Mouse (Mus musculus): Measurements from ENCODE around the gene Mmgt2. TPM values are rescaled to one million over a fixed set of nuclear protein-coding genes. Genes with fewer than 3 reads are reported as not detected.
A peak's percentile ranks its signal among the peaks of the same experiment; 100 is the strongest.

Mmgt2 gene
- 42.8 and 53.9 TPM in 2 replicates for polyA plus RNA-seq (2015; fragmentation: Nextera tagmentation; extraction: Ambion mirVana)

DNA sequence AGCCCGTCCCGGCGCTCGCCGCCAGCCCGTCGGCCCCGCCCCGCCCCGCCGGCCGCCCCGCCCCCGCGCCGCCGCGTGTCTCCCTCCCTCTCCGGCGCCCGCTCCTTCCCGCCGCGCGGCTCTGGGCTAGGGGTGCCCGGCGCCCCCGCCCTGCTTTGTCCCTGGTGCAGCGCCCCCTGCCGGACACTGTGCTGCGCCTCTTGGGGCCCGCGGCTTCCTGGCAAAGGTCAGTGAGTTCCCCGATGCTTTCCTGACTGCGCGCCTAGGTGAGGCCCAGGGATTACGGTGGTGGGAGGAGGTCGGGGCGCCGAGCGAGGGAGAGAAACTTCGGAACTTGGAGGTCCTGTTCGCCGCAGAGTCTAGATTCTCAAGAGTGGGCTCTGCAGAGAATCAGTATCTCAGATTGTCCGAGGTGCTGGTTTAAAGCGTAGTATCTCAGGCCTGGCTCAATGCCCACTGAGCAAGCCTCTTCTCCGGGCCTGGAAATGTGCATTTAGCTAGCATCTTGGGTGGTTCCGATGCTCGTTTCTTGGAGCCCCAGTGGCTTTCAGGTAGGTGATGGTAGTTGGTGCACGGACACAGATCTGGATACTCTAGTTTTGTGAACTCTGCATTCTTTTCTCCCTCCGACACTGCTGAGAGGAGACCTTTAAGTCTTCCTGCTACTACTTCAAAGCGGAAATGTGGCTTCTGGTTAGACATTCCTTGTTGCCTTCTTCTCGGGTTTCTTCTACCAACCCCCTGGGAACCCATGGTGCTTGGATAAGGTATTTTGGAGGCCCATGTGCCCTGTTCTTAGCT, at the start of gene Mmgt2:
Gene Mmgt2 (plus strand): TSS at position 74 of the 801 bp plus-strand sequence.
- H3K4me3 ChIP-seq: peak within 1 kb of the TSS; percentile 89
- H3K4me2 ChIP-seq: peak within 1 kb of the TSS; percentile 91
- ATAC-seq (ENCODE audit: extremely low read depth, insufficient number of reproducible peaks, low FRiP score, low TSS enrichment): peak; percentile 86
- under 1% methylated on average over 29 of the region's 53 CpGs for WGBS
- peak within 1 kb of the TSS; percentile 94 for H3K9ac ChIP-seq
- peak within 1 kb of the TSS; percentile 94 for H3K27ac ChIP-seq (replicated peaks)
- H3K4me1 ChIP-seq: peaks cover 59% of the 10 kb centered on the region
- no peaks in the 10 kb centered on the region for H3K9me3 ChIP-seq
- peaks cover 25% of the 10 kb centered on the region for H3K36me3 ChIP-seq
- no peaks in the 10 kb centered on the region for H3K27me3 ChIP-seq (replicated peaks)

DNA sequence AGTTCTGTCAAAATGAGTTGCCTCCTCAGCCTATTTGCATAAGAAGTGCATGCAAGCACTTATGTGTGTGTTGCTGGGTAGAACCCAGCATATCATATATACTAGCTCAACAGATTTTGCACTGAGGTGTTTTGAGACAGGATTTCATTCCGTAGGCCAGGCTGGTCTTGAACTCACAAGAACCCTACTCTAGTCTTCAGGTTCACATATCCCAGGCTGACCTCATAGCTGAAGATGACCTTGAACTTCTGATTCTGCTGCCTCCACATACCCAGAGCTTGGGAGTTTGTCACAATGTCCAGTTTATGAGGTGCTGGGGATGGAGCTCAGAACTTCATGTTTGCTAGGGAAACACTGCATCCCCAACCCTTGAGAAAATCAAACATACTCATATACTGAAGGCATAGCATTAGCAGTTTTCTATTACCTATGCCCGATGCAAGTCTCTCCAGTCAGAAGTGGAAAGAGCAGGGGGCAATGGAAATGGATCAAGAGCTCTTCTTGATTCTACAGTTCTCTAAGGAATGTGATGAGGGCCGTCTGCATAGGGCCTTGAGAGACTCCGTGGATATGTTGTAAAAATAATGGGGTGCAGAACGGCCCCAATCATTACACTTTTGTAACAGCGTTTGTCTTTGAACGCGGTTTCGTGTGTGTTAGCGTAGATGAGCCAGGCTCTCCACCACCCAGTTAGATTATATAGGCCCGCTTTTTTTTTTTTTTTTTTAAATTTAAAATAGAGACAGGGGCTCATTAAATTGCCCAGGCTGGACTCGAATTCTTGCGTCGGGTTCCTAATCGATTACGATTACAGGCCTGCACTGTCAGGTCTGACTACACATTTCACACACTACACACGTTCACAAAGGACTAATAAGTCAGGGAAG, 46.5 kb upstream of the Mmgt2 start:
- Histone ChIP-seq H3K4me1 (peaks cover 46% of the 10 kb centered on the region), H3K27me3 (replicated peaks) (no peaks in the 10 kb centered on the region), H3K9ac (peak overlapping the region; percentile 97), H3K9me3 (no peaks in the 10 kb centered on the region), H3K4me3 (peak overlapping the region; percentile 78), H3K4me2 (peak overlapping the region; percentile 77), H3K27ac (replicated peaks) (peak overlapping the region; percentile 92), H3K36me3 (peaks cover 36% of the 10 kb centered on the region)
- 15% methylated on average over 17 of the region's 17 CpGs for WGBS
- ATAC-seq (ENCODE audit: extremely low read depth, insufficient number of reproducible peaks, low FRiP score, low TSS enrichment): no peak

DNA sequence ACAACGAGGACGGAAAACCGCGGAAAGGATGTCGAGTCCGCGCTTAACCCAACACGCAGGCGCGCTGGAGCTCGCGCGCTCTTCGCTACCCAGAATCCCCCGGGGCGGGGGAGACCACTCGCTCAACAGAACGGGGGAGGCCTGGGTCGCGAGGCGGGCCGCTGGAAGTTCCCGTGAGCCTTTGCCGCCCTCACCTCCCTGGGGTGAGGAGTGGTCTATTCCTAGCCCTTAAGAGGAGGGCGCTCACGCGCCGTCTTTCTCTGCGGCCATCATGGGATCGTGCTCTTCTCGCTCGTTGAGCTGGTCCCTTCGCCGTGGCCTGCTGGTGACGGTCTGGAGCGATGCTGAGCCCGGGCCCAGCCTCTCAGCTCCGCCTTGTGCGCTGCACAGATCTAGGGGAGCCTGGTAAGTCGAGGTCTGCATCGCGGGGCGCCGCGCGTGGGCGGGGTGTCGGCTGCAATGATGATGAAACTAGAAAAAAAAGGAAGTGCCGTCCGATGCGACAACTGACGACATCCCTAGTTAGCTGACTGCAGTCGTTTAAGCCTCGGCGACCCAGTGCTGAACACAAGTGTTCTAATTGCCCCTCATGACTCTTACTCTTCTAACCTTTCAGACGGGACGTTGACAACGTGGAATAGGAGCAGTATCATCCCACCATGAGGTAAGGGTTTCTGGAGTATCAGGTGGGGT, 45.7 kb upstream of the Mmgt2 start:
- H3K9ac ChIP-seq: peak overlapping the region; percentile 97
- H3K27ac ChIP-seq (replicated peaks): peak overlapping the region; percentile 92
- peaks cover 44% of the 10 kb centered on the region for H3K36me3 ChIP-seq
- peak overlapping the region; percentile 77 for H3K4me2 ChIP-seq
- peak overlapping the region; percentile 78 for H3K4me3 ChIP-seq
- H3K4me1 ChIP-seq: peaks cover 53% of the 10 kb centered on the region
- no peaks in the 10 kb centered on the region for H3K27me3 ChIP-seq (replicated peaks)
- ATAC-seq (ENCODE audit: extremely low read depth, insufficient number of reproducible peaks, low FRiP score, low TSS enrichment): peak; percentile 92
- under 1% methylated on average over 58 of the region's 58 CpGs for WGBS
- no peaks in the 10 kb centered on the region for H3K9me3 ChIP-seq

DNA sequence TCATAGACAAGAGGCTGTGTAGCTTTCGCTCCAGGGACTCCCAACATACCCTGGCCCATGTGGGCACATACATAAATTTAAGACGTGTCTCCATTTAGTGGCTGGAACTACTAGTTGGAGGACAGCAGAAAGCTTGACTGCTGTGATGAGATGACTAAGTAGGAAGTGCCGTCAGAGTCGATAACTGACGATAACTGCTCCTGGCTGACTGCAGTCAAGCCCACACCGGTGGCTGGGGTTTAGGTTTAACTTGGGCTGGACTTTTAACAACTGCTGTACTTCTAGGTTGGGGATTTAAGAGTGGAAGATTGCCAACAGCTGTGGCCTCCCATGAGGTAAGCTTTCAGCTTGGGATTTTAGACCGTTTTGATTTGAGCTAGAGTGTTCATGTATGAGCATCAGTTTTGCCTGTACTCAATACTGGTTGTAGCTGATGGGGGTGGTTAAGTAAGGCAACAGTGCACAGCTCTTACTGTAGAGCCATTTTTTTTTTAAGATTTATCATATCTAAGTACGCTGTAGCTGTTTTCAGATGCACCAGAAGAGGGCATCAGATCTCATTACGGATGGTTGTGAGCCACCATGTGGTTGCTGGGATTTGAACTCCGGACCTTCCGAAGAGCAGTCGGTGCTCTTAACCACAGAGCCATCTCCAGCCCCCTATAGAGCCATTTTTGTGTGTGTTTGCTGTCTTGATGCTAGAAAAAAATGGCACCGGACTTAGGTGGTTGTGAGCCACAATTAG, 45.0 kb upstream of the Mmgt2 start:
- Histone ChIP-seq H3K4me1 (peaks cover 50% of the 10 kb centered on the region), H3K4me3 (peak overlapping the region; percentile 78), H3K27ac (replicated peaks) (peak overlapping the region; percentile 92), H3K4me2 (peak overlapping the region; percentile 77), H3K27me3 (replicated peaks) (no peaks in the 10 kb centered on the region), H3K9ac (peak overlapping the region; percentile 97), H3K36me3 (peaks cover 51% of the 10 kb centered on the region), H3K9me3 (no peaks in the 10 kb centered on the region)
- under 1% methylated on average over 13 of the region's 13 CpGs for WGBS
- peak; percentile 5; the same call in 1 of the 2 replicates for ATAC-seq (ENCODE audit: extremely low read depth, insufficient number of reproducible peaks, low FRiP score, low TSS enrichment)

DNA sequence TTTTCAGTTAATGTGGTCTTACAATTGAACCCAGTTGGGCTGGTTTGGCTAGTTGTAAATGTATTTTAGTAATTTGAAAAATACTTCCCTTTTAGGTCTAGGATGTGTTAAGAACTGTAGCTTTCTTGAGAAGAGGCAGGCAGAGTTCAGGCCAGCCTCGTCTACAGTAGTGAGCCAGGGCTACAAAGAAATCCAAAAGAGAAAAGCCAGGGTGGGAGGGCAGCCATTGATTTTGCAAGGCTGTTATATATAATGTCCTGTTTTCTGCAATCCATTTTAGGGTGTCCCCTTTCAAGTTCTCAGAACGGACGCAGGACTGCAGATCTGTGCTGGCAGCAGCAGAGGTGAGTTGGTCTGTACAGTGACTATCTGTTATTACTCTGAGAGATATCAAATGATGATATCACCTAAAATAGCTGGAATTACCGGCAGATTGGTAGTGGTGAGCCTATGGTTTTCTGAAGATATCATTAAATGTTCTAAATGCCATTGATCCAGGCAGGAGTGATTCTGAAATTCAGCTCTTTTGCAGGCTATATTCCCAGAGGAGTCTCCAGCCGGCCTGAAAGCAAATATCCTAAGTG, 44.2 kb upstream of the Mmgt2 start:
- H3K4me1 ChIP-seq: peaks cover 46% of the 10 kb centered on the region
- H3K9ac ChIP-seq: peak overlapping the region; percentile 97
- ATAC-seq (ENCODE audit: extremely low read depth, insufficient number of reproducible peaks, low FRiP score, low TSS enrichment): no peak
- H3K27me3 ChIP-seq (replicated peaks): no peaks in the 10 kb centered on the region
- peak overlapping the region; percentile 92 for H3K27ac ChIP-seq (replicated peaks)
- peaks cover 58% of the 10 kb centered on the region for H3K36me3 ChIP-seq
- 24% methylated on average over 5 of the region's 5 CpGs for WGBS
- H3K9me3 ChIP-seq: no peaks in the 10 kb centered on the region
- H3K4me3 ChIP-seq: peak overlapping the region; percentile 78
- H3K4me2 ChIP-seq: peak overlapping the region; percentile 77

DNA sequence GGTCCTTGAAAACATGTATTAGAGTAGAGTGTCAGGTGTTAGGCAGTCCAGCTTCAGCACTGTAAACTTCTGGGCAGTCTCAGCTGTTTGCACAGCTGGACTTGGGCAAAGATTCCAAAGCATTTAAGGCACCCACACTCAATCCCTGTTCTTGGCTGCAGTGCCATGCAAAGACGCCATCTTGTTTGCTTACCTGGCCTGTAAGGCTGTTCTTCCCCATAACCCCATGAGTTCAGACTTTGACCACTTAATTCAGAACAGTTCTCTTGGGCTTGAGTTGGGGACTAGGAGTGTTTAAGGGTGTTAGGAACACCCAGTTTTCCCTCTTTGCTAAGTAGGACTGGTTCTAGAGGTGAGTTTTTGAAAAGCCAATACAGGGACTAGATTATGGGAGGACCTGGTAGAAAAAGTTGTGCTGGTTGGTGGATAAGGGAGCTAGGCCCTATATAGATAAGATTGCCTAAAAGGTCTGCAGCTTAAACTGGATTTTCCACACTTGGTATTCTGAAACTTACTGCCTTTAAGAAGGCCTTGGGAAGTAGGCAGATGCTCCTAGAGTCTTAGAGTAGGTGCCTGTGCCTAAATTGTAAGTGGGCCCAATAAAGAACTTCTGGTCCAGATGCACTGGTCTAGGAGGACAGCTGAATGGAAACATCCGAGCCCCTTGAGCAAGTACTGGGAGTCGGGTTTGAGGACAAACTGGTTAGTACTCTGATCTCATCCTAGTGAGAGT, 43.4 kb upstream of the Mmgt2 start:
- no peaks in the 10 kb centered on the region for H3K9me3 ChIP-seq
- 35% methylated on average over 3 of the region's 3 CpGs for WGBS
- peak overlapping the region; percentile 92 for H3K27ac ChIP-seq (replicated peaks)
- peaks cover 66% of the 10 kb centered on the region for H3K36me3 ChIP-seq
- ATAC-seq (ENCODE audit: extremely low read depth, insufficient number of reproducible peaks, low FRiP score, low TSS enrichment): no peak
- peak overlapping the region; percentile 77 for H3K4me2 ChIP-seq
- peak overlapping the region; percentile 97 for H3K9ac ChIP-seq
- H3K4me1 ChIP-seq: peaks cover 46% of the 10 kb centered on the region
- H3K4me3 ChIP-seq: peak overlapping the region; percentile 78
- no peaks in the 10 kb centered on the region for H3K27me3 ChIP-seq (replicated peaks)

DNA sequence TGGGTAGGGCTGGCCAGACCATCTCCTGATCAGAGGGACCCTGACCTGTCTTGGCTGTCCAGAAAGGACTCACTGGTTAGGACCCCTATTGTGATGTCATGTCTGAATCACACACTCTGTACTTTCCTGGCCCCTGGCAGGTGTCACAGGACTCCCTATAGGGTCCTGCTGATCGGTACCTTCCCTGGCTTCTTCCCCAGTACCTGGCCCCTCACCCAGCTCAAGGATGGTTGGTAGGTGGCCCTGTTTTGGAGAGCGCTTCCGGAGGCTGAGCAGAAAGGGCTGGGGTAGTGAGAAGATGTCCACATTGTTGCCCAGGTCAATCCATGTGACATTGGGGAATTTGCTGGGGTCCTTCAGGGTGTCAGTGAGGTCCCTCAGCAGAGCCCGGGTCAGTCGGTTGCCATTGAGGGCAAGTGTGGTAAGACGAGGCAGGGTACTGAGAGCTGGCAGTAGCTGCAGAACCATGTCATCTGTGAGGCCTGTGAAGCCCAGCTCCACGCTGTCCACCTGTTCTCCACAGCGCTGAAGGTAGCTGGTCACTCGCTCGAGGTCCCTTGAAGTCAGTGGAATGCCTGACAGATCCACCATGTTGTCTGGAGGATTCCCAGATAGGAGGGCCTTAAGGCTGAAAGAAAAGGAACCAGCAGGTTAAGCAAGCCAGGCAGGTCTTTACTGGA, 42.7 kb upstream of the Mmgt2 start:
- Histone ChIP-seq H3K27me3 (replicated peaks) (no peaks in the 10 kb centered on the region), H3K9ac (peak overlapping the region; percentile 97), H3K27ac (replicated peaks) (peak overlapping the region; percentile 92), H3K4me3 (peak overlapping the region; percentile 78), H3K4me2 (peak overlapping the region; percentile 77), H3K4me1 (peaks cover 46% of the 10 kb centered on the region), H3K36me3 (peaks cover 73% of the 10 kb centered on the region), H3K9me3 (no peaks in the 10 kb centered on the region)
- ATAC-seq (ENCODE audit: extremely low read depth, insufficient number of reproducible peaks, low FRiP score, low TSS enrichment): no peak
- 41% methylated on average over 10 of the region's 10 CpGs for WGBS

DNA sequence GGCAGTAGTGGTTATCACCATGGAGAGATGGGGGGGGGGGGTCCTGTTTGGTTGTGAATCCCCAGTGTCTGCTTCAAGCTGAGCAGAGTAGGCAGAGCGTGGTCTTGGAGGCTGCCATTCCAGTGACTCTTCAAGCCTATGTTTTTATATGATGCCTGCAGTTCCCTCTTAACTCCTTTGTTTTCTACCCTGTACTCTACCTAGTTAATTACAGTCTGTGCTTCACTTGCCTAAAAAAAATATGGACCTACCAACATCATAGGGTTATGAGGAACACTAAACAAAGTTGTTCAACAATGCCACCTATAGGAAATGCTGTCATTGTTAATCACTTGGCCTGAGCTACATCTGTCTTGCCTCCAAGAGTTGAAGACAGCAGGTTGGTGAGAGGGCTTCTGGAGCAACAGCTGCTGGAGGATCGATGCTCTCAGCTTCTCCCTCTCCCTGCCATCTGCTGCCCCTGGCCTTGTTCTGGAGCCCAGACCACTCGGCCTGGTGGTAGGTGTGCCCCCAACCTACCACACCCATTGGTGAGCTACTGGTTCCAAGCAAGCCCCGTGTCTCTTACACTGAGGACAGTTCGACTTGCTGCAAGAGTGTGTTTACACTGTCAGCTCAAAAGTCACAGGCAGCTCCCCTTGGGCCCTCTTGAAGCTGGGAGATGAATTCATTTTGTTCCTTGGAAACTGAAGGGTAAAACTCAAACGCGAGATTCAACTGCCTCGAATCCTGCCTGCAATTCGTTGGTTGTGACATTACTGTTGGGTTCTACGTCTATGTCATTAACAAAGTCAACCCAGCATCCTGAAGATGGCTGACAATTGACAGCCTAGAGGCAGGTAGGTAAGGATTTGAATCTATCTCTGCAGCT, 41.9 kb upstream of the Mmgt2 start:
- peak overlapping the region; percentile 97; the same call in 1 of the 2 replicates for H3K9ac ChIP-seq
- peak overlapping the region; percentile 92; the same call in 1 of the 2 replicates for H3K27ac ChIP-seq (replicated peaks)
- H3K27me3 ChIP-seq (replicated peaks): no peaks in the 10 kb centered on the region
- H3K36me3 ChIP-seq: peaks cover 77% of the 10 kb centered on the region
- 60% methylated on average over 10 of the region's 10 CpGs for WGBS
- H3K9me3 ChIP-seq: no peaks in the 10 kb centered on the region
- no peak for ATAC-seq (ENCODE audit: extremely low read depth, insufficient number of reproducible peaks, low FRiP score, low TSS enrichment)
- H3K4me3 ChIP-seq: 0 out of 2 replicates have a peak overlapping the region, but pooled peaks have one; percentile 78
- peaks cover 46% of the 10 kb centered on the region for H3K4me1 ChIP-seq
- H3K4me2 ChIP-seq: 0 out of 2 replicates have a peak overlapping the region, but pooled peaks have one; percentile 77
